Mouse (Mus musculus): Measurements from ENCODE around the gene Adamtsl1.

DNA sequence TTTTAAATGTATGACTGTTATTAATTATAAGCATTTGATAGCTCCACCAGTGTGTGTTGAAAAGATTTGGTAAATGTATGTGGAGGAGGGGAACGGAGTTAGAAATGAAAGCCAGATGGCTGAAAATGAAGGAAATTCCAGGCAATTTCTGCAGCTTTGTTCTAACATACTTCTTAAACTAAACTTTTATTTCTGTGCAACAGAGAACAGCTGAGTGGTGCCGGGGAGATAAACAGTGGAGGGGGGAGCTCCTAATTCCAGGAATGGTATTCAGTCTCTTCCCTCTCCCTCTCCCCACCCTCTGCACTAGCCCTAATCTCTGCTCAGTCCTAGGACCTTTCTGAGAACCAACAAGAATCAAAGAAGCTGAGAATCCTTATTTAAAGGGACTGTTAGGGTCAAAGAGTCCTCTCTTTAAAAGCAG lies 780.9 kb downstream of the Adamtsl1 start:
- no peak for TF ChIP-seq CTCF (IDR thresholded peaks at IDR 0.05; ENCODE audit: low read depth)
- no peak for TF ChIP-seq EP300 (IDR thresholded peaks at IDR 0.05; ENCODE audit: low read depth)
